Mouse (Mus musculus): ENCODE measurements at regions not wholly inside any gene's neighbourhood (a gene's known extent, or its start where the extent isn't known, plus 50 kb on each side); places are given as distances from the start of the nearest gene placed in this dataset.

- Histone ChIP-seq H3K36me3 (no peaks in the 10 kb centered on the region), H3K9ac (no peak overlapping the region), H3K27ac (replicated peaks) (no peak overlapping the region), H3K27me3 (no peaks in the 10 kb centered on the region), H3K4me2 (no peak overlapping the region), H3K4me3 (no peak overlapping the region), H3K9me3 (no peaks in the 10 kb centered on the region), H3K4me1 (replicated peaks) (no peaks in the 10 kb centered on the region; the same call in 1 of the 2 replicates)
- WGBS, result 31% methylated on average over 1 of the region's 1 CpGs
- ATAC-seq (ENCODE audit: low read depth), result no peak
Measured at GRCm38 (mm10) chr16:63229135-63229534, 375.0 kb downstream of the Pros1 start.

GRCm38 (mm10) chr16:63229567-63229966 is 375.5 kb downstream of the Pros1 start:
- Histone ChIP-seq H3K36me3 (no peaks in the 10 kb centered on the region), H3K27ac (replicated peaks) (no peak overlapping the region), H3K9ac (no peak overlapping the region), H3K4me3 (no peak overlapping the region), H3K4me1 (replicated peaks) (no peaks in the 10 kb centered on the region; the same call in 1 of the 2 replicates), H3K4me2 (no peak overlapping the region), H3K27me3 (no peaks in the 10 kb centered on the region), H3K9me3 (no peaks in the 10 kb centered on the region)
- WGBS, result 67% methylated on average over 3 of the region's 3 CpGs
- ATAC-seq (ENCODE audit: low read depth), result no peak

GRCm38 (mm10) chr16:63270173-63270572 is 416.1 kb downstream of the Pros1 start:
- no peak overlapping the region for H3K9ac ChIP-seq
- ATAC-seq (ENCODE audit: low read depth), result peak; percentile 75

GRCm38 (mm10) chr16:63277556-63277955 is 423.4 kb downstream of the Pros1 start:
- Histone ChIP-seq H3K4me2 (no peak overlapping the region), H3K27ac (replicated peaks) (no peak overlapping the region), H3K9me3 (no peaks in the 10 kb centered on the region), H3K4me3 (no peak overlapping the region), H3K9ac (no peak overlapping the region), H3K36me3 (no peaks in the 10 kb centered on the region), H3K4me1 (replicated peaks) (peaks cover 5% of the 10 kb centered on the region; the same call in 1 of the 2 replicates), H3K27me3 (no peaks in the 10 kb centered on the region)
- WGBS, result 34% methylated on average over 1 of the region's 1 CpGs
- no peak for ATAC-seq (ENCODE audit: low read depth)

More at GRCm38 (mm10) chr16:63270173-63270572, 416.1 kb downstream of the Pros1 start:
- Histone ChIP-seq H3K36me3 (no peaks in the 10 kb centered on the region), H3K4me3 (no peak overlapping the region), H3K27ac (replicated peaks) (no peak overlapping the region), H3K4me1 (replicated peaks) (peaks cover 12% of the 10 kb centered on the region), H3K4me2 (no peak overlapping the region), H3K9me3 (no peaks in the 10 kb centered on the region), H3K27me3 (no peaks in the 10 kb centered on the region)
- WGBS, result 29% methylated on average over 5 of the region's 5 CpGs

GRCm38 (mm10) chr16:63278259-63278697 is 424.2 kb downstream of the Pros1 start:
- H3K9me3 ChIP-seq, result no peaks in the 10 kb centered on the region
- 31% methylated on average over 2 of the region's 2 CpGs for WGBS
- ATAC-seq (ENCODE audit: low read depth), result peak; percentile 81

GRCm38 (mm10) chr16:63287655-63288054 is 433.5 kb downstream of the Pros1 start:
- 83% methylated on average over 7 of the region's 7 CpGs for WGBS
- no peaks in the 10 kb centered on the region for H3K36me3 ChIP-seq
- no peak for ATAC-seq (ENCODE audit: low read depth)
- no peak overlapping the region for H3K9ac ChIP-seq
- no peak overlapping the region for H3K4me3 ChIP-seq
- no peaks in the 10 kb centered on the region for H3K4me1 ChIP-seq (replicated peaks)
- no peak overlapping the region for H3K27ac ChIP-seq (replicated peaks)
- H3K4me2 ChIP-seq, result no peak overlapping the region
- H3K27me3 ChIP-seq, result no peaks in the 10 kb centered on the region
- H3K9me3 ChIP-seq, result no peaks in the 10 kb centered on the region

More at GRCm38 (mm10) chr16:63278259-63278697, 424.2 kb downstream of the Pros1 start:
- Histone ChIP-seq H3K27ac (replicated peaks) (no peak overlapping the region), H3K36me3 (no peaks in the 10 kb centered on the region), H3K4me2 (no peak overlapping the region), H3K4me3 (no peak overlapping the region), H3K4me1 (replicated peaks) (peaks cover 5% of the 10 kb centered on the region; the same call in 1 of the 2 replicates), H3K27me3 (no peaks in the 10 kb centered on the region), H3K9ac (no peak overlapping the region)

GRCm38 (mm10) chr16:63311676-63312075 is 457.6 kb downstream of the Pros1 start:
- Histone ChIP-seq H3K27ac (replicated peaks) (no peak overlapping the region), H3K9me3 (no peaks in the 10 kb centered on the region), H3K27me3 (no peaks in the 10 kb centered on the region), H3K4me3 (no peak overlapping the region), H3K36me3 (no peaks in the 10 kb centered on the region), H3K9ac (no peak overlapping the region), H3K4me2 (no peak overlapping the region), H3K4me1 (replicated peaks) (no peaks in the 10 kb centered on the region)
- WGBS, result 100% methylated on average over 1 of the region's 1 CpGs
- ATAC-seq (ENCODE audit: low read depth), result no peak

GRCm38 (mm10) chr16:63313544-63313943 is 459.4 kb downstream of the Pros1 start:
- no peak for ATAC-seq (ENCODE audit: low read depth)
- no peak overlapping the region for H3K4me2 ChIP-seq
- no peak overlapping the region for H3K4me3 ChIP-seq
- no peaks in the 10 kb centered on the region for H3K36me3 ChIP-seq
- H3K27me3 ChIP-seq, result no peaks in the 10 kb centered on the region
- 88% methylated on average over 1 of the region's 1 CpGs for WGBS
- H3K27ac ChIP-seq (replicated peaks), result no peak overlapping the region
- no peak overlapping the region for H3K9ac ChIP-seq
- no peaks in the 10 kb centered on the region for H3K4me1 ChIP-seq (replicated peaks)
- H3K9me3 ChIP-seq, result no peaks in the 10 kb centered on the region

GRCm38 (mm10) chr16:63319602-63320001 is 465.5 kb downstream of the Pros1 start:
- no peaks in the 10 kb centered on the region for H3K36me3 ChIP-seq
- H3K27me3 ChIP-seq, result no peaks in the 10 kb centered on the region
- H3K4me1 ChIP-seq (replicated peaks), result 0 out of 2 replicates have a peak, but pooled peaks cover 6% of the 10 kb centered on the region
- H3K4me2 ChIP-seq, result no peak overlapping the region
- H3K4me3 ChIP-seq, result no peak overlapping the region
- H3K27ac ChIP-seq (replicated peaks), result no peak overlapping the region
- no peak for ATAC-seq (ENCODE audit: low read depth)
- no peaks in the 10 kb centered on the region for H3K9me3 ChIP-seq
- WGBS, result 36% methylated on average over 5 of the region's 5 CpGs
- no peak overlapping the region for H3K9ac ChIP-seq

- peak overlapping the region; percentile 7; the same call in 1 of the 2 replicates for H3K4me2 ChIP-seq
- 35% methylated on average over 6 of the region's 6 CpGs for WGBS
- no peaks in the 10 kb centered on the region for H3K36me3 ChIP-seq
- ATAC-seq (ENCODE audit: low read depth), result peak; percentile 85
- no peaks in the 10 kb centered on the region for H3K9me3 ChIP-seq
- no peaks in the 10 kb centered on the region for H3K27me3 ChIP-seq
- H3K4me1 ChIP-seq (replicated peaks), result peaks cover 11% of the 10 kb centered on the region
- H3K9ac ChIP-seq, result no peak overlapping the region
- H3K4me3 ChIP-seq, result no peak overlapping the region
- no peak overlapping the region for H3K27ac ChIP-seq (replicated peaks)
Measured at GRCm38 (mm10) chr16:63351511-63352125, 497.5 kb downstream of the Pros1 start.

- H3K4me3 ChIP-seq, result no peak overlapping the region
- 90% methylated on average over 5 of the region's 5 CpGs for WGBS
- H3K4me2 ChIP-seq, result no peak overlapping the region
- no peaks in the 10 kb centered on the region for H3K27me3 ChIP-seq
- H3K9me3 ChIP-seq, result no peaks in the 10 kb centered on the region
- no peak overlapping the region for H3K27ac ChIP-seq (replicated peaks)
- no peaks in the 10 kb centered on the region for H3K36me3 ChIP-seq
- no peak overlapping the region for H3K9ac ChIP-seq
- ATAC-seq (ENCODE audit: low read depth), result no peak
- no peaks in the 10 kb centered on the region for H3K4me1 ChIP-seq (replicated peaks)
Measured at GRCm38 (mm10) chr16:63369868-63370267, 494.1 kb downstream of the Epha3 start.

GRCm38 (mm10) chr16:63371275-63371674 is 492.7 kb downstream of the Epha3 start:
- Histone ChIP-seq H3K4me3 (no peak overlapping the region), H3K9me3 (no peaks in the 10 kb centered on the region), H3K4me1 (replicated peaks) (no peaks in the 10 kb centered on the region), H3K4me2 (no peak overlapping the region), H3K36me3 (no peaks in the 10 kb centered on the region), H3K27ac (replicated peaks) (no peak overlapping the region), H3K9ac (no peak overlapping the region), H3K27me3 (no peaks in the 10 kb centered on the region)
- ATAC-seq (ENCODE audit: low read depth), result no peak
- WGBS, result 62% methylated on average over 5 of the region's 5 CpGs

- no peaks in the 10 kb centered on the region for H3K27me3 ChIP-seq
- H3K27ac ChIP-seq (replicated peaks), result no peak overlapping the region
- no peak overlapping the region for H3K4me3 ChIP-seq
- H3K9ac ChIP-seq, result no peak overlapping the region
- no peak for ATAC-seq (ENCODE audit: low read depth)
- no peaks in the 10 kb centered on the region for H3K4me1 ChIP-seq (replicated peaks)
- 66% methylated on average over 1 of the region's 1 CpGs for WGBS
- H3K4me2 ChIP-seq, result no peak overlapping the region
- peaks cover 3% of the 10 kb centered on the region; the same call in 1 of the 2 replicates for H3K9me3 ChIP-seq
- no peaks in the 10 kb centered on the region for H3K36me3 ChIP-seq
Measured at GRCm38 (mm10) chr16:63404976-63405375, 459.0 kb downstream of the Epha3 start.
